Mouse (Mus musculus): ENCODE measurements at regions not wholly inside any gene's neighbourhood (a gene's known extent, or its start where the extent isn't known, plus 50 kb on each side); places are given as distances from the start of the nearest gene placed in this dataset.

GRCm38 (mm10) chr12:13164791-13165190 is 84.2 kb downstream of the Ddx1 start:
- ATAC-seq (ENCODE audit: insufficient read depth, low FRiP score) = no peak
- 56% methylated on average over 2 of the region's 2 CpGs for WGBS
- H3K9ac ChIP-seq (ENCODE audit: low read length) = no peak overlapping the region

GRCm38 (mm10) chr12:13161051-13161450 is 88.0 kb downstream of the Ddx1 start:
- H3K9me3 ChIP-seq (replicated peaks; ENCODE audit: control insufficient read depth, low read length) = no peaks in the 10 kb centered on the region
- no peak for ATAC-seq (ENCODE audit: insufficient read depth, low FRiP score)
- H3K9ac ChIP-seq (ENCODE audit: low read length) = no peak overlapping the region
- no peaks in the 10 kb centered on the region for H3K36me3 ChIP-seq (ENCODE audit: control insufficient read depth, insufficient read depth, low read length)
- H3K27me3 ChIP-seq (ENCODE audit: control insufficient read depth, insufficient read depth, low read length) = no peaks in the 10 kb centered on the region
- H3K4me2 ChIP-seq (ENCODE audit: low read depth, low read length) = no peak overlapping the region
- H3K4me1 ChIP-seq (ENCODE audit: control insufficient read depth, insufficient read depth, low read length) = no peaks in the 10 kb centered on the region
- H3K4me3 ChIP-seq (replicated peaks; ENCODE audit: low read length) = no peak overlapping the region
- H3K27ac ChIP-seq (ENCODE audit: low read length) = no peak overlapping the region
- 93% methylated on average over 1 of the region's 1 CpGs for WGBS

More at GRCm38 (mm10) chr12:13164791-13165190, 84.2 kb downstream of the Ddx1 start:
- H3K27ac ChIP-seq (ENCODE audit: low read length) = no peak overlapping the region
- no peak overlapping the region for H3K4me2 ChIP-seq (ENCODE audit: low read depth, low read length)
- H3K9me3 ChIP-seq (replicated peaks; ENCODE audit: control insufficient read depth, low read length) = no peaks in the 10 kb centered on the region
- H3K27me3 ChIP-seq (ENCODE audit: control insufficient read depth, insufficient read depth, low read length) = no peaks in the 10 kb centered on the region
- no peaks in the 10 kb centered on the region for H3K36me3 ChIP-seq (ENCODE audit: control insufficient read depth, insufficient read depth, low read length)
- no peaks in the 10 kb centered on the region for H3K4me1 ChIP-seq (ENCODE audit: control insufficient read depth, insufficient read depth, low read length)
- no peak overlapping the region for H3K4me3 ChIP-seq (replicated peaks; ENCODE audit: low read length)

- Histone ChIP-seq H3K4me3 (replicated peaks; ENCODE audit: low read length) (no peak overlapping the region), H3K9me3 (replicated peaks; ENCODE audit: control insufficient read depth, low read length) (no peaks in the 10 kb centered on the region), H3K27me3 (ENCODE audit: control insufficient read depth, insufficient read depth, low read length) (no peaks in the 10 kb centered on the region), H3K4me1 (ENCODE audit: control insufficient read depth, insufficient read depth, low read length) (no peaks in the 10 kb centered on the region), H3K4me2 (ENCODE audit: low read depth, low read length) (no peak overlapping the region), H3K36me3 (ENCODE audit: control insufficient read depth, insufficient read depth, low read length) (no peaks in the 10 kb centered on the region), H3K27ac (ENCODE audit: low read length) (no peak overlapping the region), H3K9ac (ENCODE audit: low read length) (no peak overlapping the region)
- no peak for ATAC-seq (ENCODE audit: insufficient read depth, low FRiP score)
These were observed 89.5 kb downstream of the Ddx1 start for GRCm38 (mm10) chr12:13159346-13160055.

- ATAC-seq (ENCODE audit: insufficient read depth, low FRiP score) = no peak
- no peak overlapping the region for H3K9ac ChIP-seq (ENCODE audit: low read length)
- H3K4me3 ChIP-seq (replicated peaks; ENCODE audit: low read length) = no peak overlapping the region
- WGBS = 78% methylated on average over 7 of the region's 7 CpGs
- no peaks in the 10 kb centered on the region for H3K36me3 ChIP-seq (ENCODE audit: control insufficient read depth, insufficient read depth, low read length)
- no peaks in the 10 kb centered on the region for H3K9me3 ChIP-seq (replicated peaks; ENCODE audit: control insufficient read depth, low read length)
- H3K27ac ChIP-seq (ENCODE audit: low read length) = no peak overlapping the region
- H3K4me1 ChIP-seq (ENCODE audit: control insufficient read depth, insufficient read depth, low read length) = no peaks in the 10 kb centered on the region
- H3K4me2 ChIP-seq (ENCODE audit: low read depth, low read length) = no peak overlapping the region
- H3K27me3 ChIP-seq (ENCODE audit: control insufficient read depth, insufficient read depth, low read length) = no peaks in the 10 kb centered on the region
These were observed 91.2 kb downstream of the Ddx1 start for GRCm38 (mm10) chr12:13157666-13158381.

- Histone ChIP-seq H3K27me3 (ENCODE audit: control insufficient read depth, insufficient read depth, low read length) (no peaks in the 10 kb centered on the region), H3K9me3 (replicated peaks; ENCODE audit: control insufficient read depth, low read length) (no peaks in the 10 kb centered on the region), H3K36me3 (ENCODE audit: control insufficient read depth, insufficient read depth, low read length) (no peaks in the 10 kb centered on the region), H3K27ac (ENCODE audit: low read length) (no peak overlapping the region), H3K4me3 (replicated peaks; ENCODE audit: low read length) (no peak overlapping the region), H3K4me2 (ENCODE audit: low read depth, low read length) (no peak overlapping the region), H3K4me1 (ENCODE audit: control insufficient read depth, insufficient read depth, low read length) (no peaks in the 10 kb centered on the region), H3K9ac (ENCODE audit: low read length) (no peak overlapping the region)
- no peak for ATAC-seq (ENCODE audit: insufficient read depth, low FRiP score)
- 65% methylated on average over 10 of the region's 10 CpGs for WGBS
These were observed 91.9 kb downstream of the Ddx1 start for GRCm38 (mm10) chr12:13157089-13157488.

GRCm38 (mm10) chr12:13150751-13151150 is 98.3 kb downstream of the Ddx1 start:
- no peak for ATAC-seq (ENCODE audit: insufficient read depth, low FRiP score)
- Histone ChIP-seq H3K9me3 (replicated peaks; ENCODE audit: control insufficient read depth, low read length) (no peaks in the 10 kb centered on the region), H3K36me3 (ENCODE audit: control insufficient read depth, insufficient read depth, low read length) (no peaks in the 10 kb centered on the region), H3K4me1 (ENCODE audit: control insufficient read depth, insufficient read depth, low read length) (peaks cover 3% of the 10 kb centered on the region; the same call in 1 of the 2 replicates), H3K27ac (ENCODE audit: low read length) (no peak overlapping the region), H3K9ac (ENCODE audit: low read length) (no peak overlapping the region), H3K27me3 (ENCODE audit: control insufficient read depth, insufficient read depth, low read length) (no peaks in the 10 kb centered on the region), H3K4me2 (ENCODE audit: low read depth, low read length) (no peak overlapping the region), H3K4me3 (replicated peaks; ENCODE audit: low read length) (no peak overlapping the region)
- 67% methylated on average over 4 of the region's 4 CpGs for WGBS

GRCm38 (mm10) chr12:13147251-13147650 is 101.8 kb downstream of the Ddx1 start:
- ATAC-seq (ENCODE audit: insufficient read depth, low FRiP score) = no peak

GRCm38 (mm10) chr12:13145186-13146115 is 103.6 kb downstream of the Ddx1 start:
- Histone ChIP-seq H3K27me3 (ENCODE audit: control insufficient read depth, insufficient read depth, low read length) (no peaks in the 10 kb centered on the region), H3K36me3 (ENCODE audit: control insufficient read depth, insufficient read depth, low read length) (no peaks in the 10 kb centered on the region), H3K9ac (ENCODE audit: low read length) (no peak overlapping the region), H3K4me1 (ENCODE audit: control insufficient read depth, insufficient read depth, low read length) (peaks cover 11% of the 10 kb centered on the region), H3K4me2 (ENCODE audit: low read depth, low read length) (no peak overlapping the region), H3K27ac (ENCODE audit: low read length) (peak overlapping the region; percentile 41), H3K9me3 (replicated peaks; ENCODE audit: control insufficient read depth, low read length) (no peaks in the 10 kb centered on the region), H3K4me3 (replicated peaks; ENCODE audit: low read length) (no peak overlapping the region)
- WGBS = 28% methylated on average over 10 of the region's 10 CpGs
- ATAC-seq (ENCODE audit: insufficient read depth, low FRiP score) = peak; percentile 72; the same call in 1 of the 2 replicates

More at GRCm38 (mm10) chr12:13147251-13147650, 101.8 kb downstream of the Ddx1 start:
- H3K4me3 ChIP-seq (replicated peaks; ENCODE audit: low read length) = no peak overlapping the region
- WGBS = 78% methylated on average over 4 of the region's 4 CpGs
- peaks cover 11% of the 10 kb centered on the region for H3K4me1 ChIP-seq (ENCODE audit: control insufficient read depth, insufficient read depth, low read length)
- H3K9ac ChIP-seq (ENCODE audit: low read length) = no peak overlapping the region
- no peak overlapping the region for H3K27ac ChIP-seq (ENCODE audit: low read length)
- no peaks in the 10 kb centered on the region for H3K9me3 ChIP-seq (replicated peaks; ENCODE audit: control insufficient read depth, low read length)
- no peaks in the 10 kb centered on the region for H3K27me3 ChIP-seq (ENCODE audit: control insufficient read depth, insufficient read depth, low read length)
- no peaks in the 10 kb centered on the region for H3K36me3 ChIP-seq (ENCODE audit: control insufficient read depth, insufficient read depth, low read length)
- no peak overlapping the region for H3K4me2 ChIP-seq (ENCODE audit: low read depth, low read length)

Data from stomach, embryonic 16.5 days (tissue).